Mouse (Mus musculus) macrophage (primary cell): ENCODE measurements around the gene Ppif. TPM values are rescaled to one million over a fixed set of nuclear protein-coding genes. Genes with fewer than 3 reads are reported as not detected.

ENCODE experiments used
- H3K27ac ChIP-seq: fragments of 350-480 bp; formaldehyde crosslinking; 2 replicates; pipeline ENCODE4 v1.9.0; 2021
- H3K36me3 ChIP-seq: fragments of 350-480 bp; formaldehyde crosslinking; 2 replicates; pipeline ENCODE4 v1.9.0; 2021; ENCODE audit errors: inconsistent target
- H3K4me3 ChIP-seq: fragments of 350-480 bp; formaldehyde crosslinking; 2 replicates; pipeline ENCODE4 v1.9.0; 2021; ENCODE audit errors: inconsistent target
- H3K79me2 ChIP-seq: fragments of 350-480 bp; formaldehyde crosslinking; 2 replicates; pipeline ENCODE4 v1.9.0; 2021; ENCODE audit errors: inconsistent target
- WGBS: methylation state at CpG from one replicate; pipeline ENCODE4 v1.1.7; 2026; ENCODE audit warnings: inconsistent platforms; ENCODE audit not compliant: missing documents; 5-methylcytosine and 5-hydroxymethylcytosine counted together
- polyA plus RNA-seq: library from polyadenylated mRNA; stranded (reverse); fragments of 250-400 nt; gene quantifications from 3 replicates; pipeline ENCODE4 v1.2.4, GENCODE M21; 2018; ENCODE audit warnings: inconsistent platforms

Ppif gene
- polyA plus RNA-seq, 1 experiment from 2014 or later: 9.7 TPM

- no peak overlapping the region for H3K4me3 ChIP-seq
- H3K79me2 ChIP-seq: no peaks in the 10 kb centered on the region
- H3K27ac ChIP-seq: peak overlapping the region; percentile 83
- 25% methylated on average over 6 of the region's 6 CpGs for WGBS
- H3K36me3 ChIP-seq: no peaks in the 10 kb centered on the region
Measured at GRCm38 (mm10) chr14:25736589-25736988, 42.6 kb downstream of the Ppif start.

DNA sequence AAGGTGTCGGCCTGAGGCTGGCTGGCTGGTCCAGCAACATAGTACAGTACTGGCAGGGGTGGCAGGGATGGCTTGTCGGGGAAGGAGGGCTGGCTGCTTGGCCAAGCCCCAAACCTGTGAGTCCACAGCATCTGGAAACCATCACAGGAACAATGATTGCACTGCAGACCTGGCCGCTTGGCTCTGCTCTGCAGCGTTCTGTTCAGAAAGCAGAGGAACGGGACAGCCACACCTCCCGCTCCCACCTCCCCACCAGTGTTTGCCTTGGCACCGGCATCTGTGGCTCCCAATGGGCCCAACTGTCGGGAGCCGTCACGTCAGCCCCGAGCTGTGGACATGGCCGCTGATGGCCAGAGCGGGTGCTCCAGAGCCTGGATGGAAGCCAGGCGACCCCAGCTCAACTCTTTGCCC lies 44.6 kb downstream of the Ppif start:
- Histone ChIP-seq H3K79me2 (no peaks in the 10 kb centered on the region), H3K4me3 (no peak overlapping the region)
- WGBS: 94% methylated on average over 14 of the region's 14 CpGs

DNA sequence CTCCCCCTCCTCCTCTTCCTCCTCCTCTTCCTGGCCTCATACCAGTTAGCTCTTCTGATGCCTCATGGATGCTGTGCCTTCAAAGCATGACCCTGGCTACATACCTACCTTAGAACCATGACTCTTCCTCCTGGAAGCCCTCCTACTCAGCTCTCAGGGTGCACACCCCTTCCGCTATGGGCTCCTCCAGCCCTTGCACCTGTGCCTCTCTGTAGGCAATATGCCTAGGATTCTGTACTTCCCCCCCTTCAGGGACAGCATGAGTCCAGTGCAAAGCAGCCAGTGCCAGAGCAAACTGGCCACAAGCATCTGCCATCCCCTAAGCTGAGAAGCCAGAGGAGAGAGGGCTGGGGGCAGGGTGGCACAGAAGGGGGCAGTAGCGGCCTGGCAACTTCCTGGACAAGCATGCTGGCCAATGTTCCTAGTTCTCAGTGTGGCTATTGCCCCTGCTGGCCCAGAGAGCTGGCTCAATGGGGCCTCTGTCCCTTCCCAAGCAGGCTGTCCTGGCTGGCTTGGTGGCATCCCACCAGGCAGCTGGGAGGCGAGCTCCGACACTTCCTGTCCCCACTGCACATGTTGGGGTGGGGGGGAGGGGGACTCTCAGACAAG lies 46.1 kb downstream of the Ppif start:
- WGBS: 92% methylated on average over 4 of the region's 4 CpGs

More for the DNA sequence above, 44.6 kb downstream of the Ppif start:
- no peak overlapping the region for H3K27ac ChIP-seq
- H3K36me3 ChIP-seq: 0 out of 2 replicates have a peak, but pooled peaks cover 4% of the 10 kb centered on the region

GRCm38 (mm10) chr14:25741211-25741610 lies 47.3 kb downstream of the Ppif start:
- Histone ChIP-seq H3K4me3 (no peak overlapping the region), H3K27ac (no peak overlapping the region), H3K79me2 (no peaks in the 10 kb centered on the region), H3K36me3 (peaks cover 11% of the 10 kb centered on the region; the same call in 1 of the 2 replicates)
- WGBS: 89% methylated on average over 3 of the region's 3 CpGs

More for the DNA sequence above, 46.1 kb downstream of the Ppif start:
- Histone ChIP-seq H3K4me3 (no peak overlapping the region), H3K27ac (no peak overlapping the region), H3K36me3 (peaks cover 11% of the 10 kb centered on the region; the same call in 1 of the 2 replicates), H3K79me2 (no peaks in the 10 kb centered on the region)

DNA sequence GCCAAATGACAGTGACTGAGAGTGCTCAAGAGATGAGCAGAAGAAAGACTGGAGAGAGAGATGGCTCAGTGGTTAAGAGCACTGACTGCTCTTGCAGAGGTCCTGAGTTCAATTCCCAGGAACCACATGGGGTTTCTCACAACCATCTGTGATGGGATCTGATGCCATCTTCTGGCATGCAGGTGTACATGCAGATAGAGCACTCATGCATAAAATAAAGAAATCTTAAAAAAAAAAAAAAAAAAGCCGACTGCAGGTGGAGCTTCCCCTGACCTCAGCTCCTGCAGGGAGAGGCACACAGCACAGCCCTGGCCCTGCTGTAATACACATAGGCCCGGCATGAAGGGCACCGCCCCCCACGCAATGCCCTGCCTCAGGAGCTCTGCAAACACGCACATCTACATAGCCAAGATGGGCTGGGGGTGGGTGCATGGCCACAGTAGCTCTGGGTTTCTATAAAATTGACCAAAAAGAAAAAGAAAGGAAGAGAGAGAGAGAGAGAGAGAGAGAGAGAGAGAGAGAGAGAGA lies 48.0 kb downstream of the Ppif start:
- 46% methylated on average over 4 of the region's 5 CpGs for WGBS
- Histone ChIP-seq H3K27ac (no peak overlapping the region), H3K36me3 (peaks cover 11% of the 10 kb centered on the region; the same call in 1 of the 2 replicates), H3K79me2 (no peaks in the 10 kb centered on the region), H3K4me3 (no peak overlapping the region)

GRCm38 (mm10) chr14:25742943-25743342 lies 49.0 kb downstream of the Ppif start:
- no peak overlapping the region for H3K4me3 ChIP-seq
- WGBS: 94% methylated on average over 5 of the region's 5 CpGs
- no peaks in the 10 kb centered on the region for H3K79me2 ChIP-seq
- peaks cover 11% of the 10 kb centered on the region; the same call in 1 of the 2 replicates for H3K36me3 ChIP-seq
- no peak overlapping the region for H3K27ac ChIP-seq

DNA sequence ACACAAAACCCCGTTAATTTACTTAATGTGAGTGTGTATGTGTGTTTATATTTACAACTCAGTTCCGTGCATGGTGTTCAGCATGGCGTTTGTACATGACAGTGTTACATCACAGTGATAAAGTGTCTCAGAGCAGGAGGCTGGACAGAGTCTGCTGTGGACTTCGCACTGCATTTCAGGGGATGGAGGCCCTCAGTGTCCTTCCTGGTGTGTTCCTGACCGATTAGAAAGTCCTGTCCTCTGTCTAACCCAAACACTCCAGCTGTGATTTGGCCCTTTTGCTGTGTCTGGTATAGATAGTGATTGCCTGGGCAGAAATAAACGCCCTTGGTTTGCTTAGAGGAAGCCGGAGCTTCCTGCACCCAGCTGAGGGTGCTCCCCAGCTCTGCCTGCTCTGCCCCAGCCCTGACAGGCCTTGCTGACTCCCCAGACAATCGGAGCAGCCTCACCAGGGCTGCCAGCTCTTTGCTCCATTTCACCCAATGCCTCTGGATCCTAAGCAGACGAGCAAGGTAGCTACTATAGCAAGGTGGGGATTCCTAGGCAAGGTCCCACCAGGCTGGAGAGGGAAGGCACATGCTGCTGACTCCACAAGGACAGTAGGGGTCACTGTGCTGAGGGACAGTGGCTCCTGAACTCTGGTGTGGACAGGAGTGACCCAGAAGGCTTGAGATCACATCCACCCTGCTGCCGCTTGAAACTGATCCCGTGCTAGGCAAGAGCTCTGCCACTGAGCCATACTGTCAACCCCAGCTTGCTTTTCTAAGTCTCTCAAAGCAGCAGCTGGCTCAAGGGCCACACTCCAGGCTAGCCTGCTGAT lies 51.6 kb downstream of the Ppif start:
- Histone ChIP-seq H3K36me3 (peaks cover 20% of the 10 kb centered on the region; the same call in 1 of the 2 replicates), H3K79me2 (no peaks in the 10 kb centered on the region), H3K4me3 (no peak overlapping the region), H3K27ac (peak overlapping the region; percentile 54)
- WGBS: 39% methylated on average over 11 of the region's 11 CpGs

GRCm38 (mm10) chr14:25746371-25746770 lies 52.4 kb downstream of the Ppif start:
- Histone ChIP-seq H3K27ac (peak overlapping the region; percentile 54), H3K36me3 (peaks cover 23% of the 10 kb centered on the region; the same call in 1 of the 2 replicates), H3K4me3 (no peak overlapping the region), H3K79me2 (no peaks in the 10 kb centered on the region)
- WGBS: 96% methylated on average over 6 of the region's 6 CpGs

- H3K36me3 ChIP-seq: peaks cover 31% of the 10 kb centered on the region; the same call in 1 of the 2 replicates
- 70% methylated on average over 20 of the region's 21 CpGs for WGBS
- peak overlapping the region; percentile 54 for H3K27ac ChIP-seq
- H3K4me3 ChIP-seq: no peak overlapping the region
- H3K79me2 ChIP-seq: no peaks in the 10 kb centered on the region
Measured at GRCm38 (mm10) chr14:25746971-25747945, 53.3 kb downstream of the Ppif start.

DNA sequence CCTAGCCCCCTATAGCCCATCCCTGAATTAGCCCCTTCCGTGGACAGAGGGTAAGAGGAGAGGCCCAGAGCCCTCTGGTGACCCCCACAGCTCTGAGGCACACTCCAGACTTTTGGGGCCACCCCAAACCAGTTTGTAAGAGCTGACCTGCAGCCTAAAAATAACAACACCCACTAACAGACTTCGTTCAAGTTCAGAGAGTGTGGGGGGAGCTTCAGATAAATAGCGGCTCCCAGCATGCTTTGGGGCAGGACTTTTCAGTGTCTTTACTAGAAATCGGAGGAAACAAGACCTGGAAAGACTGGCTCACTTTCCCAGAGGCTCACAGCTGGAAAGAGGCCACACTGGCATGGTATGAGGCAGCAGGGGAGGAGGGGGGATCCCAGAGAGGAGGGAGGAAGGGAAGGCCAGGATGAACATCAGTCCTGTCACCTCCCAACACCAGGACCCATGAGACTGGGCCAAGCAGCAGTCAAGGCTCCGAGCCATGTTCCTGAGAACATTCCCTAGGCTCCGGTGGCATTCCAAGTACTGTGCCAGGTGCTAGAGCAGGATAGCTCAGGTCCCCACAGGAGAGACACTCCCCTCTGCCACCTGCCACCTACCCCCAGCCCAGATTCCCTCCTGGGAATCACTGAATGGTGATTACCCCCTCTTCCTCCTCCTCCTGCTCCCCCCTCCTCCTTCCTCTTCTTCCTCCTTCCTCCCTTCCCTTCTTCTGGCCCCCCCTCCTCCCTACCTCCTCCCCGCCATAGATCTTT lies 54.2 kb downstream of the Ppif start:
- H3K4me3 ChIP-seq: no peak overlapping the region
- H3K79me2 ChIP-seq: no peaks in the 10 kb centered on the region

DNA sequence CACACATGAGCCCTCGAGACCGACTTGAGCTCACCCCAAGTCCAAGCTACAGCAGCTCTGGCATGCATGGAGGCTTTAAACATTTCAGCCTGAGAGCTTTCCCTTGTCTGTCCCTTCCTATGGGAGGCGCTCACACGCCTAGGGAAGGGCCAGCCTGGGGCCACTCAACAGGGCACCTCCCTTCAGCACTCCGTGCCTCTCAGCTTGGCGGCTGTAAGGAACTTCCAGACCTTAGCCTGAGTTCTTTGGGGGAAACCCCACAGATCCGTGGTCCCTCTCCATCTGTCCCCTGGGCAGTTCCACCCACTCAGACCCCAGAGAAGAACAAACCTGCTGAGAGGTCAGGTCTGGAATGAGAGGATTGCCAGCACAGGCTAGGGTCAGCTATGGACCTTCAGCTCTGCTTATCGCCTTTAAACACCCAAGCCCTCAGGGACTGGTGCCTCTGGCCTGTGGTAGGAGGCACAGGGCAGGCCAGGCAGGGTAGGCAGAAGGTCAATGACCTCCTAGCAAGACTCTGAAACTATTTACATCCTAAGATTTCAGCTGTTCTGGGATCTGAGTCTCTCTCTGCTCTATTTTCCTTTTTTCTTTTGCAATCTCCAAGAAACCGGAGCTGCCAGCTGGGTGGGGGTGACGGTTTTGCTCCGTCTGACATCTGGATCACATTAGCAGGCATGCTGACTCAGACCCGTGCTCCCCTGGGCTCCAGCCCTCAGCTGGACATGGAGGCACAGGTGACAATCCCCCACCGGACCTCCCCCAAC lies 55.4 kb downstream of the Ppif start:
- H3K36me3 ChIP-seq: peaks cover 28% of the 10 kb centered on the region; the same call in 1 of the 2 replicates
- 94% methylated on average over 11 of the region's 13 CpGs for WGBS
- no peaks in the 10 kb centered on the region for H3K79me2 ChIP-seq
- H3K27ac ChIP-seq: no peak overlapping the region
- no peak overlapping the region for H3K4me3 ChIP-seq

More for the DNA sequence above, 54.2 kb downstream of the Ppif start:
- WGBS: 83% methylated on average over 6 of the region's 7 CpGs
- Histone ChIP-seq H3K27ac (peak overlapping the region; percentile 54), H3K36me3 (peaks cover 35% of the 10 kb centered on the region; the same call in 1 of the 2 replicates)
